In the genomic region with DNA sequence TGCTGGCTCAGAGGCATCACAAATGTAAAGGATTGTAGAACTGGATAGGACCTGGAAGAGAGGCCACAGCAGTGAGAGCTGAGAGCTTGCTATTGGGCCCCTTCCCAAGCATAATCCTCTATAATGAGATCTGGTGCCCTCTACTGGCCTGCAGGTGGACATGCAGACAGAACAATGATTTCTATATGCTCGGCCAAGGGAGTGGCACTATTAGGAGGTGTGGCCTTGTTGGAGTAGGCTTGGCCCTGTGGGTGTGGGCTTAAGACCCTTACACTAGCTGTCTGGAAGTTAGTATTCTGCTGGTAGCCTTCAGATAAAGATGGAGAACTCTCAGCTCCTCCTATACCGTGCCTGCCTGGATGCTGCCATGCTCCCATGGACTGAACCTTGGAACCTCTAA, we compare ENCODE assay signal across 9 mouse cellular contexts. TPM values are rescaled to one million over a fixed set of nuclear protein-coding genes. Genes with fewer than 3 reads are reported as not detected.
DNase-seq lines count a peak whose midpoint lies in the region; ATAC-seq and TF ChIP-seq lines count a peak whose summit lies in the region.
"Had no signal": no experiment of that assay in that cellular context is flagged by ENCODE, and none has a peak within 500 bp of the region (broad histone marks: within the 10 kb centered on the region; RNA-seq: fewer than 3 reads in every experiment).

No protein-coding gene starts in this region.

- H3K4me3 ChIP-seq in forebrain, embryonic 13.5 days: no peak overlapping the region
- no peak overlapping the region for H3K4me3 ChIP-seq in intestine, embryonic 14.5 days (ENCODE audit: low read depth, low read length)
- H3K4me3 ChIP-seq in liver, embryonic 14.5 days (ENCODE audit: insufficient read depth in 1 of 2, low read depth in 2 of 2, low read length in 2 of 2): no peak overlapping the region
- no peak overlapping the region for H3K4me3 ChIP-seq in neural tube, embryonic 13.5 days

- 9% methylated on average over 2 of the region's 2 CpGs for WGBS in forebrain, embryonic 13.5 days
- WGBS in intestine, embryonic 14.5 days: 12% methylated on average over 2 of the region's 2 CpGs
- 7% methylated on average over 2 of the region's 2 CpGs for WGBS in liver, embryonic 14.5 days (ENCODE audit: insufficient replicate concordance)
- WGBS in neural tube, embryonic 13.5 days: 10% methylated on average over 2 of the region's 2 CpGs

- no peak overlapping the region for H3K27ac ChIP-seq in forebrain, embryonic 13.5 days
- H3K27ac ChIP-seq in intestine, embryonic 14.5 days (ENCODE audit: low read depth): no peak overlapping the region
- H3K27ac ChIP-seq in liver, embryonic 14.5 days: no peak overlapping the region
- H3K27ac ChIP-seq in neural tube, embryonic 13.5 days (replicated peaks): no peak overlapping the region

- DNase-seq in urinary bladder, postnatal 14 days (ENCODE audit: low spot score): peak; percentile 44
- DNase-seq in urinary bladder, postnatal 10 days (ENCODE audit: low spot score): no peak
- DNase-seq in c-Kit-positive CD71-positive TER-119-positive erythroid progenitor cells, embryonic 14.5 days (ENCODE audit: low spot score): peak; percentile 33
- DNase-seq in intestine, embryonic 14.5 days (ENCODE audit: low spot score): peak; percentile 72
- no peak for DNase-seq in liver, embryonic 14.5 days (ENCODE audit: low read depth in 3 of 3, low spot score in 3 of 3)
- DNase-seq in ovary, adult 18-20 months (ENCODE audit: low spot score): no peak

- no peak overlapping the region for H3K9ac ChIP-seq in forebrain, embryonic 13.5 days
- H3K9ac ChIP-seq in intestine, embryonic 14.5 days (ENCODE audit: low read length): no peak overlapping the region
- H3K9ac ChIP-seq in liver, embryonic 14.5 days (replicated peaks): no peak overlapping the region
- no peak overlapping the region for H3K9ac ChIP-seq in neural tube, embryonic 13.5 days

- no peaks in the 10 kb centered on the region for H3K27me3 ChIP-seq in forebrain, embryonic 13.5 days
- H3K27me3 ChIP-seq in intestine, embryonic 14.5 days (replicated peaks; ENCODE audit: control insufficient read depth, insufficient read depth, low read length): no peaks in the 10 kb centered on the region
- no peaks in the 10 kb centered on the region for H3K27me3 ChIP-seq in liver, embryonic 14.5 days (ENCODE audit: control insufficient read depth, insufficient read depth, low read length)
- no peaks in the 10 kb centered on the region for H3K27me3 ChIP-seq in neural tube, embryonic 13.5 days

- no peak overlapping the region for H3K4me2 ChIP-seq in forebrain, embryonic 13.5 days
- no peak overlapping the region for H3K4me2 ChIP-seq in intestine, embryonic 14.5 days (ENCODE audit: low read length)
- no peak overlapping the region for H3K4me2 ChIP-seq in liver, embryonic 14.5 days (ENCODE audit: low read depth)
- H3K4me2 ChIP-seq in neural tube, embryonic 13.5 days: no peak overlapping the region

- TF ChIP-seq EP300 in liver, embryonic 14.5 days (IDR thresholded peaks at IDR 0.05; ENCODE audit: low read depth): no peak

- H3K36me3 ChIP-seq in forebrain, embryonic 13.5 days (ENCODE audit: poor library complexity, severe bottlenecking): no peaks in the 10 kb centered on the region
- no peaks in the 10 kb centered on the region for H3K36me3 ChIP-seq in intestine, embryonic 14.5 days (ENCODE audit: control insufficient read depth, insufficient read depth, low read length)
- no peaks in the 10 kb centered on the region for H3K36me3 ChIP-seq in liver, embryonic 14.5 days (replicated peaks; ENCODE audit: control insufficient read depth, insufficient read depth, low read depth)
- peaks cover under 1% of the 10 kb centered on the region; the same call in 1 of the 2 replicates for H3K36me3 ChIP-seq in neural tube, embryonic 13.5 days

- no peaks in the 10 kb centered on the region for H3K9me3 ChIP-seq in forebrain, embryonic 13.5 days (replicated peaks)
- no peaks in the 10 kb centered on the region for H3K9me3 ChIP-seq in intestine, embryonic 14.5 days (ENCODE audit: control insufficient read depth, low read length)
- no peaks in the 10 kb centered on the region for H3K9me3 ChIP-seq in liver, embryonic 14.5 days (ENCODE audit: control insufficient read depth, low read length)
- no peaks in the 10 kb centered on the region for H3K9me3 ChIP-seq in neural tube, embryonic 13.5 days

- TF ChIP-seq CTCF in liver, embryonic 14.5 days (IDR thresholded peaks at IDR 0.05; ENCODE audit: low read depth): peak; percentile 85

- H3K4me1 ChIP-seq in forebrain, embryonic 13.5 days: peaks cover 3% of the 10 kb centered on the region; the same call in 1 of the 2 replicates
- no peaks in the 10 kb centered on the region for H3K4me1 ChIP-seq in intestine, embryonic 14.5 days (replicated peaks; ENCODE audit: control insufficient read depth, insufficient read depth, low read length)
- H3K4me1 ChIP-seq in liver, embryonic 14.5 days (replicated peaks; ENCODE audit: control insufficient read depth in 2 of 2, insufficient read depth in 2 of 2, low read length in 1 of 2): no peaks in the 10 kb centered on the region
- H3K4me1 ChIP-seq in neural tube, embryonic 13.5 days (replicated peaks): peaks cover 2% of the 10 kb centered on the region

- peak; percentile 91 for ATAC-seq in forebrain, embryonic 13.5 days
- ATAC-seq in intestine, embryonic 14.5 days (replicated peaks; ENCODE audit: low FRiP score, low TSS enrichment, low read depth): peak; percentile 87
- ATAC-seq in liver, embryonic 14.5 days (ENCODE audit: insufficient read depth): peak; percentile 45; the same call in 1 of the 2 replicates
- peak; percentile 92 for ATAC-seq in neural tube, embryonic 13.5 days (ENCODE audit: low read depth)

RNA-seq across cellular contexts. Expression of a gene that starts 17.0 kb away (rescaled TPM):
- not detected in 2 replicates for polyA plus RNA-seq in forebrain, embryonic 13.5 days (2015; fragmentation: Nextera tagmentation; extraction: Ambion mirVana)
- not detected in 2 replicates for polyA plus RNA-seq in intestine, embryonic 14.5 days (2014; fragmentation: Nextera tagmentation; extraction: Ambion mirVana)
- polyA plus RNA-seq in liver, embryonic 14.5 days (2012; rRNA removed): not detected in 2 replicates
- polyA plus RNA-seq in liver, embryonic 14.5 days (2014; fragmentation: Nextera tagmentation; extraction: Ambion mirVana): not detected in 2 replicates
- polyA plus RNA-seq in neural tube, embryonic 13.5 days (2015; fragmentation: Nextera tagmentation; extraction: Ambion mirVana): not detected in 2 replicates
- polyA plus RNA-seq: gonadal fat pad, adult 2 months had no signal

RNA-seq across cellular contexts. Expression of a gene that starts 23.2 kb away (rescaled TPM):
- polyA plus RNA-seq in forebrain, embryonic 13.5 days (2015; fragmentation: Nextera tagmentation; extraction: Ambion mirVana): 13.2 and 14.9 TPM in 2 replicates
- 2.1 and 3.1 TPM in 2 replicates for polyA plus RNA-seq in intestine, embryonic 14.5 days (2014; fragmentation: Nextera tagmentation; extraction: Ambion mirVana)
- 0.10 and 0.15 TPM in 2 replicates for polyA plus RNA-seq in liver, embryonic 14.5 days (2012; rRNA removed)
- 0.17 and 0.19 TPM in 2 replicates for polyA plus RNA-seq in liver, embryonic 14.5 days (2014; fragmentation: Nextera tagmentation; extraction: Ambion mirVana)
- polyA plus RNA-seq in neural tube, embryonic 13.5 days (2015; fragmentation: Nextera tagmentation; extraction: Ambion mirVana): 25.1 and 25.8 TPM in 2 replicates

RNA-seq across cellular contexts. Expression of a gene that starts 23.3 kb away (rescaled TPM):
- 19.3 and 20.0 TPM in 2 replicates for polyA plus RNA-seq in forebrain, embryonic 13.5 days (2015; fragmentation: Nextera tagmentation; extraction: Ambion mirVana)
- polyA plus RNA-seq in intestine, embryonic 14.5 days (2014; fragmentation: Nextera tagmentation; extraction: Ambion mirVana): 21.7 and 23.9 TPM in 2 replicates
- 3.4 and 6.0 TPM in 2 replicates for polyA plus RNA-seq in liver, embryonic 14.5 days (2012; rRNA removed)
- polyA plus RNA-seq in liver, embryonic 14.5 days (2014; fragmentation: Nextera tagmentation; extraction: Ambion mirVana): 7.2 and 7.7 TPM in 2 replicates
- polyA plus RNA-seq in neural tube, embryonic 13.5 days (2015; fragmentation: Nextera tagmentation; extraction: Ambion mirVana): 15.9 and 17.7 TPM in 2 replicates

RNA-seq across cellular contexts. Expression of a gene that starts 35.0 kb away (rescaled TPM):
- polyA plus RNA-seq in forebrain, embryonic 13.5 days (2015; fragmentation: Nextera tagmentation; extraction: Ambion mirVana): 1.6 and 2.1 TPM in 2 replicates
- polyA plus RNA-seq in intestine, embryonic 14.5 days (2014; fragmentation: Nextera tagmentation; extraction: Ambion mirVana): 0.31 and 0.43 TPM in 2 replicates
- polyA plus RNA-seq in liver, embryonic 14.5 days (2012; rRNA removed): 0.06 and 0.09 TPM in 2 replicates
- polyA plus RNA-seq in liver, embryonic 14.5 days (2014; fragmentation: Nextera tagmentation; extraction: Ambion mirVana): 0.19 and 0.29 TPM in 2 replicates
- 1.1 and 1.6 TPM in 2 replicates for polyA plus RNA-seq in neural tube, embryonic 13.5 days (2015; fragmentation: Nextera tagmentation; extraction: Ambion mirVana)

RNA-seq across cellular contexts. Expression of a gene that starts 35.1 kb away (rescaled TPM):
- 29.0 and 29.7 TPM in 2 replicates for polyA plus RNA-seq in forebrain, embryonic 13.5 days (2015; fragmentation: Nextera tagmentation; extraction: Ambion mirVana)
- 14.4 and 14.6 TPM in 2 replicates for polyA plus RNA-seq in intestine, embryonic 14.5 days (2014; fragmentation: Nextera tagmentation; extraction: Ambion mirVana)
- polyA plus RNA-seq in liver, embryonic 14.5 days (2012; rRNA removed): 2.3 and 3.9 TPM in 2 replicates
- polyA plus RNA-seq in liver, embryonic 14.5 days (2014; fragmentation: Nextera tagmentation; extraction: Ambion mirVana): 8.6 and 9.1 TPM in 2 replicates
- polyA plus RNA-seq in neural tube, embryonic 13.5 days (2015; fragmentation: Nextera tagmentation; extraction: Ambion mirVana): 18.6 and 21.2 TPM in 2 replicates

Comparison
In these comparisons a context has a peak if more than half of its experiments do, and no peak if none do; other contexts are left out.
1. DNase-seq: peak in urinary bladder, postnatal 14 days (single experiment), c-Kit-positive CD71-positive TER-119-positive erythroid progenitor cells, embryonic 14.5 days (single experiment) and intestine, embryonic 14.5 days (single experiment); none in urinary bladder, postnatal 10 days (single experiment), liver, embryonic 14.5 days (0 of 3) and ovary, adult 18-20 months (single experiment).
2. Peak in every context shown above with its lines, with median percentiles within 50 percentile points of each other: ATAC-seq.